ENCODE assay signal across 23 mouse cellular contexts in genomic region chr5:107307432-107307831, GRCm38 (mm10).
"Had no signal": no experiment of that assay in that cellular context is flagged by ENCODE, and none has a peak within 500 bp of the region (broad histone marks: within the 10 kb centered on the region; RNA-seq: fewer than 3 reads in every experiment).

No protein-coding gene starts in this region.

- H3K36me3 ChIP-seq: kidney, embryonic 15.5 days; limb, embryonic 12.5 days; limb, embryonic 15.5 days; midbrain, embryonic 12.5 days; midbrain, embryonic 15.5 days; neural tube, embryonic 12.5 days; neural tube, embryonic 15.5 days had no signal

- H3K27me3 ChIP-seq: kidney, embryonic 15.5 days; limb, embryonic 15.5 days; midbrain, embryonic 15.5 days; neural tube, embryonic 12.5 days; neural tube, embryonic 15.5 days had no signal

- H3K9ac ChIP-seq: kidney, embryonic 15.5 days; limb, embryonic 12.5 days; limb, embryonic 15.5 days; liver, embryonic 14.5 days; liver, postnatal 0 days; lung, embryonic 14.5 days; midbrain, embryonic 12.5 days; midbrain, embryonic 15.5 days; neural tube, embryonic 12.5 days; neural tube, embryonic 15.5 days had no signal

- DNase-seq: kidney, adult 8-10 months; kidney, postnatal 10 days; kidney, postnatal 36 days; layer of hippocampus, postnatal 36 days; liver, postnatal 0 days; right cerebral cortex, adult 18-20 months; right cerebral cortex, postnatal 14 days; right cerebral cortex, postnatal 4 days; thymus, adult 2 months; thymus, postnatal 14 days; thymus, postnatal 4 days had no signal

- H3K4me3 ChIP-seq: kidney, embryonic 15.5 days; limb, embryonic 12.5 days; limb, embryonic 15.5 days; midbrain, embryonic 12.5 days; midbrain, embryonic 15.5 days; neural tube, embryonic 12.5 days; neural tube, embryonic 15.5 days had no signal

- H3K9me3 ChIP-seq: kidney, embryonic 15.5 days; limb, embryonic 12.5 days; limb, embryonic 15.5 days; midbrain, embryonic 12.5 days; midbrain, embryonic 15.5 days; neural tube, embryonic 12.5 days; neural tube, embryonic 15.5 days had no signal

- H3K27ac ChIP-seq: kidney, embryonic 15.5 days; limb, embryonic 12.5 days; limb, embryonic 15.5 days; liver, embryonic 14.5 days; midbrain, embryonic 12.5 days; midbrain, embryonic 15.5 days; neural tube, embryonic 12.5 days; neural tube, embryonic 15.5 days; stomach, postnatal 0 days had no signal

- ATAC-seq: liver, postnatal 0 days; lung, postnatal 0 days; midbrain, embryonic 15.5 days had no signal

- H3K4me1 ChIP-seq: midbrain, embryonic 12.5 days; midbrain, embryonic 15.5 days; neural tube, embryonic 15.5 days had no signal

- H3K4me2 ChIP-seq: kidney, embryonic 15.5 days; limb, embryonic 12.5 days; limb, embryonic 15.5 days; liver, embryonic 11.5 days; lung, embryonic 14.5 days; midbrain, embryonic 12.5 days; midbrain, embryonic 15.5 days; neural tube, embryonic 12.5 days; neural tube, embryonic 15.5 days had no signal
